Mouse (Mus musculus) small intestine, adult 2 months (tissue): ENCODE measurements around the gene Klf1.

Experiments used
- CTCF ChIP-seq: fragments of 200-500 bp; IDR thresholded peaks from 2 replicates; pipeline ENCODE4 v1.5.1; 2012; ENCODE audit warnings: low read depth, mild to moderate bottlenecking, control low read depth, inconsistent platforms, low read length, moderate library complexity, mixed read lengths; ENCODE audit not compliant: insufficient replicate concordance, insufficient read length; ENCODE audit errors: extremely low read depth
- POLR2A ChIP-seq: fragments of 200-500 bp; IDR thresholded peaks from 2 replicates; pipeline ENCODE4 v1.6.1; 2012; ENCODE audit warnings: low read depth, mild to moderate bottlenecking, control low read depth, inconsistent platforms, low read length, moderate library complexity

DNA sequence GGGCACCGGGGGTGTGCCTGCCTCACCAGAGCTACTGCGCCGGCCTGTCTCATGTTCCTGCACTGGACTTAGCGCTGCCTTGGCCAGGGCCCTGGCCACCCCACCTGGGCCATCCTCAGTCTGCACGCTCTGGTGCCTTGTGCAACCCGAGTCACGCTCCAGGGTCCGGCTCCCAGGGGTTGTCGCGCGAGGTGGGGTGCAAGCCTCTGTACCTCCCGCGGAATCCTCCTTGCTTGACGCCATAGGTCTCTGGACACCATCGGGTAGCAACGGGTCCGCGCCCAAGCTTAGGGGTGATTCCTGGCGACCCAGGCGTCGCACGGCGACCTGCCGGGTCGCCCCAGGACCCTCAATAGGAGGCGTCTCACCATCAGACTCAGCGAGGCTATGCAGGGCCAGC lies 10.7 kb downstream of the Klf1 start:
- no peak for TF ChIP-seq POLR2A
- no peak for TF ChIP-seq CTCF
